Mouse (Mus musculus): ENCODE measurements around the gene Rcsd1. TPM values are rescaled to one million over a fixed set of nuclear protein-coding genes. Genes with fewer than 3 reads are reported as not detected.

Rcsd1 gene
- total RNA-seq (2021): 1 to 10 TPM; 6.8 to 6.9 TPM
- long read RNA-seq, full-length matches to known transcripts: 4 of 5 reads
- long read RNA-seq, partial matches to known transcripts: 0 of 5 reads
- long read RNA-seq, other reads (novel, unspliced or antisense): 1 of 5 reads

DNA sequence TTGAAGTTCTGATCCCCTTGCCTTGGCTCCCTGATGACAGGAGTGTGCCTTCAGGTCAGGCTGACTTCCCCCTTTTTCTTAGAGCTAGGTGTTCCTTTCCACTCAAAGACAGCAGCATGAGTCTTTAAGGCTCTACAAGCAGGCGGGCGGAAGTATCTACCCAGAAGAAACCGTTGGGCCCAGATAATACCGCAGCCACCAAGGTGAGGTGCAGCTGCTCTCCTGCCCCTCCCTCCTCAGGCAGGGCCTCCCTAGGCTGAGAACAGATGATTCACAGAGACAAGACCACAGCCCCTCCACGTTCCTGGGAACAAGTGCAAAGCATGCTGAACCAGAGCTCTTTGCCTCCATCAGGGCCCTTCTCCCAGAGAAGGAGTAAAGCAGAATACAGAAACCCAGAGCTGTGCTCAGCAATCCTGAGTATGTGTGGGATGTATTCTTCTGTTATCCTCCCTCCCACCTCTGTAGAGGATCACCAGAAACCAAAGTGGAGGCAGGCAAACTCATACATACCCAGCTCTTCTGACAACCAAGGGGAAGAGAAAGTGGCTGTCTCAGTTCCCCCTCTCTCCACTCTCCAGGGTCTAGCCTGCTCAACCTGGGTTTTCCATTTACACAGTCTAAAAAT is at the start of gene Rcsd1:
Rcsd1 (minus strand) TSS at position 129 of the 628 bp plus-strand sequence.
- DNase-seq (ENCODE audit: low spot score in 2 of 2): no peak

DNA sequence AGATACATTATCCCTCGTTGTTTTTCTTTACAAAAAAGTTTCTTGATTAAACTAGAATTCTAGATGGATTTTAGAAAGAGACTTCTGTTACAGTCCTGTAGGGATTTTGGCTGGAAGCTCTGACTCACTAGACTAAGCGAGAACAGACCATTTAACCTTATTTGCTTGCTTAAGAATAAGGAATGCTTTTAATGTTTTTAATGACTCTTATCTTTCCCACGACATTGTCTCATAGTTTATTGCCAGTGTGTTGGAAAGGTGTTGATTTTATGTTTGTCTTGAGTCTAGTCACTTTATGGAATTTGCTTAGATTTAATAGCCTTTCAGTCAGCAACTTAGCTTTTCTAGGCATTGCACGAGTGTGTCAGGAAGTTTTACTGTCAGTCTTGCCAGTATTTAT is 45.6 kb upstream of the Rcsd1 start:
- no peak for DNase-seq (ENCODE audit: low spot score in 2 of 2)

DNA sequence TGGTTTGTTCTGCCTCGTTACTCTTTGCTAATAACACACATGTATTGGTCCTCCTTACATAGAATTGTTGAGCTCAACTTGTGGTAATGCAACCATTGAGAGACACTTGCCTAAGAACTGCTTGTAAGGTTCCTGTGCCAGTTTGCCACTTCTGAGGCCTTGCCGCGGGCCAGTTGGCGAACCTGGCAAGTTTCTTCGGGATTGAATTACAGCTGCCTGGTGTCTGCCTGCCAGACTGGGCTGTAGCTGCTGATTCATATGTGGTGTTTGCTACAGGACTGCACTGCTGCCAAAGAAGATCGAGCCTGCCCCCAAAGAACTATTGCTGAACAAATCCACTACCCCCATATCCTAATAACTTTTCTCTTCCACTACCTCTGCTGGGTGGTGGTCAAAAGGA is 44.6 kb upstream of the Rcsd1 start:
- DNase-seq (ENCODE audit: low spot score in 2 of 2): no peak

DNA sequence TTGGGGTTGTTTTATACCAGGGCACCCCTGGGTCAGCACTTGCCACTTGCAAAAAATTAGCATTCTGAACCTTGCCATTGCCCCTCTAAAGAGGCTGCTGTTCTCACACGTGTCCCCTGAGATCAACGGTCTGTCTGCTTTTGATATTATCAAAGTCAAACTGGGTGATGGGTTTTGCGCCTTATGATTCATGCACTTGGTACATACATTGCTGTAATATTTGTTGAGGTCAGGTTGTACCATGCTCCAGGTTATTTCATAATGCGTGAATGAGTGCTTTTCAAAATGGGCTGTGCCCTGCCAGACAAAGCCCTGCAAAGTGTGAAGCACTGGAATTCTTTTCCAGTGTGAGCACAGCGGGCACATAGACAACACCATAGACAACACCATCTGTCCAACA is 42.3 kb upstream of the Rcsd1 start:
- DNase-seq (ENCODE audit: low spot score in 2 of 2): no peak

DNA sequence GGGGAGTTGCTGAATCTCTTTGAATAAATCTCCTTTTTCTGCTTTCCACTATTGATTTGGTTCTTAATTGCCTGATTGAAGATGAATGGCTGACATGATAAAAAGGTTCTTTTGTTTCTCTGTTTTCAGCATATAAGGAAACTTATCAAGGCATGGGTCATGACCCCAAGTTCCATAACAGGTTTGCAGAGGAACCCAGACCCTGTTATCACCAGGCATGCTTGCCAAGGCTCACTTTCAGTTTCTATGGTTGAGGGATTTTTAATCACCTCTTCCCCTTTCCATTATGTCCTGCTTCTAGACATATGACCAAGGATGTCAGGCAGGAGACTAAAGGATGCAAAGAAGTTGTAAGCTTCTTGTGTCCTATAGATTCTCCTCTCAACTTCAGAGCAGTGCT is 41.6 kb upstream of the Rcsd1 start:
- no peak for DNase-seq (ENCODE audit: low spot score in 2 of 2)

DNA sequence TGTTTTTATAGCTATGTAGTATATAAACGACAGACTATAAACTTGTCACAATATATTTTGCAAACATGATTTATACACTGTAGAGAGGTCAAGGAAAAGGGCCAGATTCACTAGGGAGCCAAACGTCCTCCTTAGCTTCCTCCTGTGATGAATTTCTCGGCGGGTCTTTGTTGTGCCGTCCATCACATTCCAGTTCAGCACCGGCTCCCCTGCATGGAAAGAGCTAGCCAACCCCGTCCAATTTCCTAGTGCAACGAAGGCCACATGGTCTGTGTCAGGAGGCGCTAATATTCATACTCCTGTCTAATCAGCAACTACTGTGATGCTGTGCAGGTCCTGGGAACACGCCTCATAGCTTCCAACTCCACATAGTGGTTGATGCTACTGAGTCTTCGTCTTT is 38.5 kb upstream of the Rcsd1 start:
- no peak for DNase-seq (ENCODE audit: low spot score in 2 of 2)

DNA sequence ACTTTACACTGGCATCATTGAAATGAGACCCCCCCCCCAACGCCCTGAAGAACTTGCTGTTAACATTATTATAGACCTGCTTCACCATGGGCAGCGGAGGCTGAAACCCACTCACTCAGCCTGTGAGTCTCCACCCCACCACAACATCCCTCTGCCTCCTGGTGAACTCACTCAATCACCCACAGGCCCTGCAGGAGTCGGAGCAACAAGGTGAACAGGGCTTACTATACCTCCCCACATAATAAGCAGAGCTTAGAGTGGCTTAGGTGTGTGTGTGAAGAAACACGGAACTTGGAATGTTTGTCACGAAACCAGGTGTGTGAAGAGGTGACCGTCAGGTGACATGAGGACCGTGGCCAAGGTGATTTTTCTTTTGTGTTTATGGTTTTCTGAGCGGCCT is 32.4 kb upstream of the Rcsd1 start:
- no peak for DNase-seq (ENCODE audit: low spot score in 2 of 2)

DNA sequence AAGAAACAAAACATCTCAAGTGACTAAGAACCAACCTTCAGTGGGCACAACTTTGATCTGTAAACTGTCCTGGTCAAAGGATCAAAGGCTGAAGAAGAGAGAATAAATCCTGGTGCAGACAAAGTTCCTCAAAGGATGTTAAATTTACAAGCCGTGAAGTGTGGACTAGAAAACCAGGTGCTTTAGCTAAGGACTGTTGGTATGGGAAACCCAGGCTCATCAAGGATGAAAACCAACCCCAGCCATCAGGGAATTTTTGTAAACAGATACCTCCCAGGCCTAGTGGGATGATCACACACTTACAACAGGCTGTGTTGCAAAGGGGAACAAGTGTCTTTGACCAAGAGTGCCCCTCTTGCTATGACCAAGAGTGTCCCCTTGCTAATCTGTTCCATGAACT is 29.4 kb upstream of the Rcsd1 start:
- DNase-seq (ENCODE audit: low spot score in 2 of 2): no peak

DNA sequence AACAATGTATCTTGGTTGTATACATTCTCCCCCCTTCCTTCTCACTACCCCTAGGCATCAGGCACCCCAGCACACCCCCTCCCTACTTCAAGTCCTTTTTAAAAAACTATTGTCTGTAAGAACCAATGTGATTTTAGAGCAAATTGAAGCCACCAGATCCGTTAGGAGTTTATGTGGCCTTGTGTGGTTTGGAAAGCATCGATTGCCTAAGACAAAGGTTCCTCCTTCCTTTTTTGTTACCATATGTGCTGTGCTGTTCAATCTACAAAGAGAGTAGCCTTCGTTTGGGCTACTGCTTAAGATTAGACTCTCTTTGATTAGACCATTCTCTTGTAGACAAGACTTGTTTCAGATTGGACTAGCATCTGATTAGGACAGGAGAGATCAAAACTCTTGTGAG is 28.3 kb upstream of the Rcsd1 start:
- no peak for DNase-seq (ENCODE audit: low spot score in 2 of 2)

DNA sequence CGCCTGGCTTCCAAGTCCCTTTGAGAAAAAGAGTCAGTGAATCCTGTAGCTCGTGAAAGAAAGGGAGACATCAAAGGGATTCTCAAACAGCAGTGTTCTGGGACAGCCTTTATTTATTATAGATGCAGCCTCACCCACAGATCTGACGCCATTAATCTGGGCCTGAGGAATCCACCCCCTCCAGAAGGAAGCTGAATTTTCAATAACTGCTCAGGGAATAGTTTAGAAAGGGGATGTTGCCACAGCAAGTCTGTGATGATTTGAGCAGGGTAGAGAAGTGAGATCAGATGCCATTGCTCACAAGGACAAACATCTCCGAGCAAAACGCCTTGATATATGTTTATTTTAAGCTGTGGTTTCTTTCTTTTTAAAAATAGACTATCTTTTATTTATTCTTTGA is 27.9 kb upstream of the Rcsd1 start:
- no peak for DNase-seq (ENCODE audit: low spot score in 2 of 2)

DNA sequence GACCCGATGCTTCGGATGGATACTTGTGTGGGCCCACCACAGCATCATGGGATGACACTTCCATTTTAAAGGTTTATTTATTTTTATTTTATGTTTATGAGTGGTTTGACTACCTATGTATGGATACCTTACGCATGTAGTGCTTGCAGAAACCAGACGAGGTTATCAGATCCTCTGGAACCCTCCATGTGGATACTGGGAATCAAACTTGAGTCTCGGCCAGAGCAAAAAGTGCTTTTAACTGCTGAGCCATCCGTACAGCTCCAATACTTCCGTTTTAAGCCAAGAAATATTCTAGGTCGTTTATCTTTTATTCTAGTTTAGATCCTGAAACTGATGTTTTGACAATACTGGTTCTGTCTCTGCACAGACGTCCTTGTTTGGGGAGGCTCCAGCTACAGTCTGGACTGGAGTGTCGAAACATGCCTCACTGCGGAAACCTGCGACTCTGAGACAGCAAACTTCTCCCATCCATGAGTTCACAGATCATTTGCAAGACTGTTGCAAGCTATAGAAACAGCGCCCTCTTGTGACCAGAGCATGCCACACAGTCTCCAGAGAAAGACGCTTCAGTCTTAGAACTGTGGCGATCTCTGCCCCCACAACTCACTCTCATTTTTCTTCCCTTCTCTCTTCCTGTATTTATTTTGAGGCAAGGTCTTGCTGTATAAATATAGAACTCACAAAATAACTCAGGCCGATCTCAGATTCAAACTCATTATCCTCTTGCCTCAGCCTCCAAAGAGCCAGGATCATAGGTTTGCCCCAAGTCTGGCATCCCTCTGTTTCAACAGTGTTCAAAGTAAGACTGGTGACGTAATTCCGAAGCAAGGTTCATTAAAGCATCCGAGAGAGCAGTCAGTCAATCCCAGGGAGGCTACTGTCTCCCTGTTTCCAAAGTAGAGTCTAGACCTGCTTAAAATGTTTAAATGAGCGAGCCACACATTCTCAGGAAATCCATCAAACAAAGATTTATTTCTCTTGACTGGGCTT is 26.6 kb upstream of the Rcsd1 start:
- peak; percentile 90 to 91 for DNase-seq (ENCODE audit: low spot score in 2 of 2)

DNA sequence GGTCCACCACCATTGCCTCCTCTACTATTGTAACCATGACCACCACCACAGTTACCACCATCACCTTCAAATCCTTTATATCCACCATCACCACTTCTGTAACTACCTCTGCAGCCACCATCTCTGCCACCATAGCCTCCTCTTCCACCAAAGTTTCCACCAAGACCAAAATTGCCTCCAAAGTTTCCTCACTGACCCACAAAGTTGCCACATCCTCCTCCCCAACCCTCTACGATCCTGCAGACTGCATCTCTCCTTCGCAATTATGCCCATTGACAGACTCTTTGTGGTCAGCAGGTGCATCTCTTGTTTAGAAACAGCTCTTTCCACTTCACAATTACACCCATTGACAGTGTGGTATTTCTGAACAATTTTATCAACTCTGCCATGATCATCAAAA is 25.3 kb upstream of the Rcsd1 start:
- no peak for DNase-seq (ENCODE audit: low spot score in 2 of 2)

DNA sequence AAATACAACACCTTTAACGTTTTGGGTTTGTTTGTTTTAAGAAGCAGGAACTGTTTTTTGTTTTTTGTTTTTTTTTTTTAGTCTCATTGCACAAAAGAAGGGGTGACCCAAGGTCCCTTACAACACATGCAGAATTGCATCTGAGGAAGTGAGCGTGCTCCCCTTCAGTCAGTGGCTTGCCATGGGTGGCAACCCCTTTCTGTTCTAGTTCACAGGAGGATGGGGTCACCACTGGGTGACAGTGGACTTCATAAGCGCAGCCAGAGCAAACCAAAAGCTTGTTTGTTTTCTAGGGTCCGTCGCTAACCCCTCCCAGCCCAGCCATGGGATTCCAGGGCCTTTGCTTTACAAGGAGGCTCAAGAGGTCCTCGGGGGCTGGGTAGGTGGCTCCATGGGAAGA is 22.0 kb upstream of the Rcsd1 start:
- no peak for DNase-seq (ENCODE audit: low spot score in 2 of 2)

DNA sequence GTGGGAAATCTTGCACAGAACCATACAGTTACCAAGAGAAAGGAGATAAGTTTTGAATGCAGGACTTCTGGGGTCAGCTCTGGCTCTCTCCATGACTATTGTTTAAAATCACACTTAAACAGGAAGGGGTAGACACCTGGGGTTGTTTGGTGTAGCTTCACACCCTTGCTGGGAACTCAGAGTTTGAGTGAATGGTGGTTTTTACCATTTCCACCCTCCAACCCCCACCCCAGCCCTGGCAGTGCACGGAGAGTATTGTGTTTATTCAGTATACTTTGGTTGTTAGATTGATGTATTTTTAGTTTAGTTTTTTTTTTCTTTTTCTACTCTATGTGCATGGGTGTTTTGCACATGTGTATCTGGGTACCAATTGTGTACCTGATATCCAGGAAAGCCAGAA is 20.6 kb upstream of the Rcsd1 start:
- DNase-seq (ENCODE audit: low spot score in 2 of 2): no peak

DNA sequence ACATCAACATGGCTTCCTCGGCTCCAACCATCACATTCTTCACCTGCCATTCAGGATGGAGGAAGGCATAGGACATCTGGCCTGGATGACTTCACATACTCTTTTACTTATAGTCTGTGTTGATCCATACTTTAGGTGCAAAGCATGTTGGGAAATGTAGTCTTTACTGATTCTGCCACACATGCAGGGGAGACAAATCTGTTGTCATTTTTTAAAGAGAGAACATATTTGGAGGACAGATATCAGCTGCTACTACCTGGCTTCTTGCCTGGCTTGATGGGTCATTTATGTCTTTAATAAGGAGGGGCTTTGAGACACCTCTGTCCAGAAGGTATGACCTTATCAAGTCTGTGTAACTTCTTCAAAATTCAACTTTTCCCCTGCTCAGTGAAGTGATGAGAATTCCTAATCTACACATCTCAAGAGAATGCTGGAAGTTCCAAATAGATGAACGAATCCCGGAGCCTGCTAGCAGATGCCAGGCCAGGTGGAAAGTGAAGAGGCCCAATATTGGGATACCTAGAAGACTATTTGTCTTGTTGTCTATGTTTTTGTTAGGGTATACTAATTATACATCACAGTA is 18.6 kb upstream of the Rcsd1 start:
- DNase-seq (ENCODE audit: low spot score in 2 of 2): no peak

DNA sequence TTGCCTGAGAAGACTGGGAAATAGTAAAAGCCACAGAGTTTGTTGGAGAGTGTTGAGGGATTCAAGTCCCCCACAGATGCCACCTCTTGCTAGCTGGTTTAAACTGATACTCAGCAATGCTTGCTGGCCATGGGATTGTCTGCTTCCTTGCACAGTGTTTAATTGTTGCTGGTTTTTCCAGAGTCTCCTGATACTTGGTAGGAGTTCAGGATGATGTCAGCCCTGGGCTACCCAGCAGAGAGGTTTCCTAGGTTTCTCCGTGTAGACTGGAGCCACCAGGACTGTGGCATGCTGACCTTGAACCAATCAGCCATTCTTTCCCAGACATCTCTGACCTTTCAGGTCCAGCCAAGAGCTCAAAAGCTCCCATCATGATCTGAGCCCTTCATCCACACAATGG is 17.4 kb upstream of the Rcsd1 start:
- DNase-seq (ENCODE audit: low spot score in 2 of 2): no peak

DNA sequence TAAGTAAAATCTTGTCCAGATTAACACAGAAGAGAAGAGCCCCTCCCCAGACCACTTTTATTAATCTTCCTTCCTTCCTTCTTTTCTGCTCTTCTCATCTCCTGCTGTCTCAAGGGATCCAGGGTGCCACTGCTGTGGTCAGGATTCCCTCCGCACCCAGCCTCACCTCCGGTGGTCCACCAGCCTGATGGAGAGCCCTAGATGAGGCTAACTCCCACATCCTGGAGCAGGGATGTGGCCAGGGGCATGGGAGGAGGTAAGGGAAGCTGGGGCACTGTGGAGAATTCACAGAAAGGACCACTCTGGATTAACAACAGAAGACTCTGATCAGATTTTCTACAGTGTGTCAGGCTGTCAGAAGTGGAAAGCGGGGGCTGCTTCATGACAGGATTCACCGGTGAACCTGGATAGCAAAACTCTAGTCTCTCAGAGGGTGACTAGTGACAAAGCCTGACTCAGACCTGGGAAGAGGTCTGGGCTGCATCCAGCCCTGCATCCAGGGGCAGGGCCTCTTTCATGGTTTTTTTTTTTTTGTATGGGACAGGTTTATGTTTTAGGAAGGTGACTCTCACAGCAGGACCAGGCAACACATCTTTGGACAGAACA is 15.6 kb upstream of the Rcsd1 start:
- DNase-seq (ENCODE audit: low spot score in 2 of 2): no peak

DNA sequence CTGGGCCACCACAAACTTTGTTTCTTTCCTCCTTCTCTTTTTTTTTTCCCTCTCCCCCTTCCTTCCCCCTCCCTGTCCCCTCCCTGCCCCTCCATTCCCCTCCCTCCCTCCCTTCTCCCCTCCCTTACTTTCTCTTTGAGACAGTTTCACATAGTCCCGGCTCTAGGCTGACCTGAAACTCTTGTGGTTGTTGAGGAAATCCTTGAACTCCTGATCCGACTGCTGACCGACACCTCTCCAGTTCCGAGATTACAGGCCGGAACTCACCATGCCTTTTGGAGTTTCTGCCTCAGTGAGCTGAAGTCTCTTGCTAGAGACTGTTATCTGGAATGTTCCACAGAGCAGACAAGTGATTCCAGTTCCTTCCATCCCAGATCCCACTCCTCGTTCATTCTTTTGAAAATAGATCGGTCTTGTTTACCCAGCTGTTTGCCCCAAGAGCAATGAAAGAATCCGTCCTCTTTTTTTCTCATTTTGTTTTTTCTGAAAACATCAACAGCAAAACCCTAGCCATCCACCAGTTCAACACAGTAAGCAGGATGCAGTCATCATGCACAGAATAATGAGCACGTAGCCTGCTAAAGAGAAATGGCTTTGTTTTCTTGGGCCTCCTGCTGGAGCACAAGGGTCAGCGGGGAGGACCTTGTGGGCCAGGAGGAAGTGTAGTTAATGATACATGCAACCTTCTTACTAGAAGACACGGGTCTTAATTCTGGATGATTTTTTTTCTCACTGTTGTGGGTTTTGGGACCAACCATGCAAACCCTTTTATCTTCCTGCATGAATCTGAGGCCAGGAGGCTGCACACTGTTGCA is 14.9 kb upstream of the Rcsd1 start:
- DNase-seq (ENCODE audit: low spot score in 2 of 2): no peak

DNA sequence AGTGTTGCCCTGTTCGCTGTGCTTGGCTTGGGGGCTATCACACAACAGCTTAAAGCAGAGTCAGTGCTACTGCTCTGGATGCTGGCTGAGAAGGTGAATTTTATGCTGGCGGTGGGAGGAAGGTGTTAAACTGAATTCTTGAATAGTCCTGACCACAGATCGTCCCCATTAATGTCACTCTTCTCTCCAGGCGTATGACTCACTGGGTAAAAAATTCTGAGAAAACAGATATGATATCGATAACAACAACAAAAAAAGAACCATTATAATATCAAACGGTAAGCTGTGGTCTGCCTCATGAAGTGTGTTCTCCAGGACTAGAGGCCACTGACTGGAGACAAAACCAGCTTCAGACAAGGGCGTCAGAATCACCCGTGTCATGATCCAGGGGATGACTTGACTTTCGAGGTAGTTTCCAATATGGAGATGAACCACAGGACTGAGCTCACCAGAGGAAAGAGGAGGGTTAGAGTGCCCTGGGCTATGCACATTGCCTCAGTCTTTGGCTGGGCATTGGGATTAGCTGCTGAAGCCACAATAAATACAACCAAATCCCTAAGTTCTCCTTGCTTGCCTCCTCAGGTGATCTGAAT is 13.1 kb upstream of the Rcsd1 start:
- DNase-seq (ENCODE audit: low spot score in 2 of 2): no peak

DNA sequence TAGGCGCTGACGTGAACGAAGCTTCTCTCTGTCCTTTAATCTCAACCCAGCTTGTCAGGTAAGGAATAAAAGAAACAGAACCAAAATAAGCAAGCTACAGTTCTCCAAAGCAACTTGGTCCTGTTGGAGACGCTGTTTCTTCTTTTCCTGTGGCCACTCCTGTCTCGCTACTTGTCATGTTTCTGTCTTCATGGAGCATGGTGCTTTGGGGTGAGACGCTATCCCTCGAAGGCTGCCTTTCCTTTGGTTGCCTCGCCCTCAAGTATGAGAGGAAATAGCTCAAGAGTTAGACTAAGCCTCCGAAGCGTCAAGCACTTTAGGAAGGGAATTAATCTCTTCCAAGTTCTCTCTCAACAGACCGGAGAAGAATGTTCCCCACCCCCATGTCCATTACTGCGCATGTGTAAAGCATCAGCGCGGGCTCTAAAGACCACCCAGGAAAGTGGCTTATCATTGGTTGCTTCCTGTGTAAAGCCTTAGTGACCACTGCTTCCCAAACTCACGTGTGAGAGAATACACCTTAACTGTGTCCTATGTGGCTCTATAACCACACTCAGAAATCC is 9.1 kb upstream of the Rcsd1 start:
- DNase-seq (ENCODE audit: low spot score in 2 of 2): no peak

Data from layer of hippocampus, postnatal 10 days (tissue).